Mouse (Mus musculus) MEL (cell line): ENCODE measurements around the gene Cplx2.

Experiments used
- CTCF ChIP-seq, 3 experiments: IDR thresholded peaks in 2 of 3; conservative IDR thresholded peaks in 1 of 3; 2 replicates each; pipeline ENCODE4 v1.5.1; 2011 to 2012; ENCODE audit warnings: low read length in 3 of 3, low read depth in 2 of 3, mild to moderate bottlenecking in 2 of 3, improper control_type of control experiment in 1 of 3, inconsistent platforms in 1 of 3, mixed read lengths in 1 of 3, moderate library complexity in 1 of 3; ENCODE audit not compliant: control insufficient read depth in 1 of 3, insufficient read depth in 1 of 3, poor library complexity in 1 of 3, severe bottlenecking in 1 of 3
- HCFC1 ChIP-seq: IDR thresholded peaks from 2 replicates; pipeline ENCODE4 v1.6.1; 2012; ENCODE audit warnings: low read depth, mild to moderate bottlenecking, inconsistent platforms, low read length, improper control_type of control experiment, moderate library complexity
- MAX ChIP-seq: IDR thresholded peaks from 2 replicates; pipeline ENCODE4 v1.6.1; 2011; ENCODE audit warnings: low read length, improper control_type of control experiment
- MXI1 ChIP-seq: IDR thresholded peaks from 2 replicates; pipeline ENCODE4 v1.6.1; 2011; ENCODE audit warnings: mild to moderate bottlenecking, low read depth, low read length, improper control_type of control experiment
- POLR2A ChIP-seq, 2 experiments: IDR thresholded peaks; 2 replicates each; pipeline ENCODE4 v1.6.1; 2011 to 2012; ENCODE audit warnings: low read length in 2 of 2, mild to moderate bottlenecking in 2 of 2, control low read depth in 1 of 2, improper control_type of control experiment in 1 of 2, low read depth in 1 of 2, moderate library complexity in 1 of 2; ENCODE audit not compliant: control insufficient read depth in 1 of 2, insufficient read depth in 1 of 2, poor library complexity in 1 of 2
- TCF12 ChIP-seq: IDR thresholded peaks from 2 replicates; pipeline ENCODE4 v1.6.1; 2014; ENCODE audit warnings: low read depth, mild to moderate bottlenecking, inconsistent platforms, low read length, improper control_type of control experiment, moderate library complexity
- ZMIZ1 ChIP-seq: IDR thresholded peaks from 2 replicates; pipeline ENCODE4 v1.6.1; 2012; ENCODE audit warnings: low read depth, mild to moderate bottlenecking, inconsistent platforms, low read length, improper control_type of control experiment, moderate library complexity

DNA sequence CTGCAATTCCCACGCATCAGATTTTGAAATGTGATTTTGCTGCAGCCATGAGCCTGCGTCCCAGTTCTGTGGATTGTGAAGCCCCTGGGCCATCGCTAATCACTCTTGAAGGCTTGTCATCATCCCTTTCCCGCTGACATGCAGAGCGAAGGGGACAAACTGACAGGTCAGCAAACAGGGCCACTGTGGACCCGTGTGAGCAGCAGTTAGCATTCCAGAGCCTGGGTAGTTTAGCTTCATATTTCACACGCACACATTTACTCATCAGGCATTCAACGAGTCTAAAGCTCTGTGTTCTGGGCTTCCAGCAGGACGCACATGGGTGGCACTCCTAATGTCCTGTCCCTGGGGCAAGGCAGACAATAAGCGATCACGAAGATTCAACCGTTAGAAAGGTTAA is 49.1 kb downstream of the Cplx2 start:
- TF ChIP-seq CTCF (IDR thresholded peaks at IDR 0.05 in 2 of 3, conservative IDR thresholded peaks at IDR 0.05 in 1 of 3; ENCODE audit: control insufficient read depth in 1 of 3, insufficient read depth in 1 of 3, low read depth in 2 of 3, low read length in 3 of 3, poor library complexity in 1 of 3, severe bottlenecking in 1 of 3): no peak
- no peak for TF ChIP-seq POLR2A (IDR thresholded peaks at IDR 0.05; ENCODE audit: control insufficient read depth in 1 of 2, insufficient read depth in 1 of 2, low read depth in 1 of 2, low read length in 2 of 2, poor library complexity in 1 of 2)
- no peak for TF ChIP-seq TCF12
- TF ChIP-seq MAX: no peak
- TF ChIP-seq MXI1: no peak
- TF ChIP-seq ZMIZ1: no peak
- TF ChIP-seq HCFC1: no peak
